Mouse (Mus musculus) stomach, embryonic 15.5 days (tissue): ENCODE data around the gene Plxdc1. TPM values are rescaled to one million over a fixed set of nuclear protein-coding genes. Genes with fewer than 3 reads are reported as not detected.
A peak's percentile ranks its signal among the peaks of the same experiment; 100 is the strongest.
"Not testable (repeated sequence)": the region's sequence is repeated elsewhere in the genome, so short reads cannot be mapped to it uniquely, and the experiment has no call there.

Source experiments
- ATAC-seq: fragments of 200-750 bp; cut with Nextera tagmentation; 2 replicates; pipeline ENCODE4 v1.8.0; 2017; ENCODE audit warnings: low read depth, moderate number of reproducible peaks, moderate TSS enrichment; ENCODE audit not compliant: insufficient read depth, low FRiP score
- H3K27ac ChIP-seq: fragments of 300-500 bp; sonication (generic); 2 replicates; pipeline ENCODE4 v1.5.1; 2015; ENCODE audit warnings: mild to moderate bottlenecking, inconsistent platforms
- H3K27me3 ChIP-seq: fragments of 300-500 bp; sonication (generic); replicated peaks from 2 replicates; pipeline ENCODE4 v1.6.1; 2015; ENCODE audit warnings: inconsistent platforms
- H3K36me3 ChIP-seq: fragments of 300-500 bp; sonication (generic); 2 replicates; pipeline ENCODE4 v1.6.1; 2015; ENCODE audit warnings: inconsistent platforms
- H3K4me1 ChIP-seq: fragments of 300-500 bp; sonication (generic); 2 replicates; pipeline ENCODE4 v1.6.1; 2015; ENCODE audit warnings: inconsistent platforms
- H3K4me2 ChIP-seq: fragments of 300-500 bp; sonication (generic); 2 replicates; pipeline ENCODE4 v1.6.1; 2015; ENCODE audit warnings: mild to moderate bottlenecking, inconsistent platforms
- H3K4me3 ChIP-seq: fragments of 300-500 bp; sonication (generic); replicated peaks from 2 replicates; pipeline ENCODE4 v1.5.1; 2015; ENCODE audit warnings: inconsistent platforms
- H3K9ac ChIP-seq: fragments of 300-500 bp; sonication (generic); 2 replicates; pipeline ENCODE4 v1.6.1; 2015; ENCODE audit warnings: inconsistent platforms
- H3K9me3 ChIP-seq: fragments of 300-500 bp; sonication (generic); 2 replicates; pipeline ENCODE4 v1.6.1; 2016; ENCODE audit warnings: inconsistent platforms
- WGBS: fragments of 180-500 bp; shearing (Covaris S2); methylation state at CpG from one replicate; pipeline ENCODE4 v1.1.7; 2015; 5-methylcytosine and 5-hydroxymethylcytosine counted together
- polyA plus RNA-seq: library from polyadenylated mRNA; unstranded; fragments of >200 nt; fragmentation: Nextera tagmentation; extraction: Ambion mirVana; gene quantifications from 2 replicates; pipeline ENCODE4 v1.2.1, GENCODE M21; 2015

Plxdc1 gene
- polyA plus RNA-seq, 1 experiment from 2014 or later, result 1.0 TPM

DNA sequence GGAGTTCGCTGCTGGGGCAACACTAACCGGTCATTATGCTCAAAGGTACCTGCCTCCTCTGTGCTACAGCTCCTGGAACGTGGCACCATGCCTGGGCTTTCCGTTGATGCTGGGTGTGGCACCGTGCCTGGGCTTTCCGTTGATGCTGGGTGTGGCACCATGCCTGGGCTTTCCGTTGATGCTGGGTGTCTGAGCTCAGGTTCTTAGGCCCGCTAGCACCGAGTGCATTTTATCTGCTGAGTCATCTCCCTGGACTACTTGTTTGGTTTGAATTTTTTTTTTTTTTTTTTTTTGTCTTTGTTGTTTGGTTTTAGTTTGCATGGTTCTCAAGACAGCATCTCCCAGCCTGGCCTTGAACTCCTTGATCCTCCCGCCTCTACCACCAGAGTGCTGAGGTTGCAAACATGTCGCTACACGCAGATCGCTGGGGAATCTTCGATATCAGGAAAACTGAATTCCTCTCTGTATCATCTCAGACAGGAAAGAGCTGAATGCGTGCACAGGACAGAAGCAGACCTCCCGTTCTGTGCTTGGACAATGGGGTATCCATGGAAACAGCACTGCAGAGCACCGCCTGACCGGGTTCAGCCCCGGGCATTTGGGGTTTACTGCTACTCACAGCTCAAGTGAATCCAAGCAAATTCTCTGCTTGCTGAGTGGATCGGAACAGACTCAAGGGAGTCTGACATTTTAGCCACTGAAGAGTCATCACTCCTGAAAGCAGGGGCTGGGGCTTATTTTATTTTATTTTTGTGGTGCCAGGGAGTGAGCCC lies 36.4 kb downstream of the Plxdc1 start:
- H3K36me3 ChIP-seq, result no peaks in the 10 kb centered on the region
- no peak overlapping the region for H3K27ac ChIP-seq
- H3K27me3 ChIP-seq, result no peaks in the 10 kb centered on the region
- no peak overlapping the region for H3K4me3 ChIP-seq
- no peak overlapping the region for H3K4me2 ChIP-seq
- no peak overlapping the region for H3K9ac ChIP-seq
- WGBS, result 51% methylated on average over 20 of the region's 20 CpGs
- no peaks in the 10 kb centered on the region for H3K4me1 ChIP-seq
- ATAC-seq, result peak; percentile 27; the same call in 1 of the 2 replicates
- H3K9me3 ChIP-seq, result no peaks in the 10 kb centered on the region

- Histone ChIP-seq H3K27ac (no peak overlapping the region), H3K9me3 (no peaks in the 10 kb centered on the region), H3K27me3 (no peaks in the 10 kb centered on the region), H3K9ac (no peak overlapping the region), H3K36me3 (no peaks in the 10 kb centered on the region), H3K4me3 (no peak overlapping the region), H3K4me2 (no peak overlapping the region), H3K4me1 (no peaks in the 10 kb centered on the region)
- ATAC-seq, result no peak
- 12% methylated on average over 7 of the region's 7 CpGs for WGBS
Measured at GRCm38 (mm10) chr11:97947426-97947825, 38.8 kb downstream of the Plxdc1 start.

DNA sequence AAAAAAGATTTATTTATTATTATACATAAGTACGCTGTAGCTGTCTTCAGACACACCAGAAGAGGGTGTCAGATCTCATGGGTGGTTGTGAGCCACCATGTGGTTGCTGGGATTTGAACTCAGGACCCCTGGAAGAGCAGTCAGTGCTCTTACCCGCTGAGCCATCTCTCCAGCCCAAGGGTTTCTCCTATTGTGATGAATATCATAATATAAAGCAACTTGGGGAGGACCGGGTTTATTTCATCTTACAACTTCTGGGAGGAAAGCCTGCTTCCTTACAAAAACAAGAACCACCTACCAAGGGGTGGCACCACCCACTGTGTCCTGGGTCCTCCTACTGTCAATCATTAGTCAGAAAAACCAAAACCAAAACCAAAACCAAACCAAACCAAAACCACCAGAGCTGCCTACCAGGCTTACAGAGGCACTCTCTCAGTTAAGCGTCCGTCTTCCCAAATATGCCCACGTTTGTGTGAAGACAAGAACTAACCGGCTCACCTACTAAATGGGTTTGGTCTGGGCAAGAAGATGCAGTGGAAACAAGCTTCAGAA lies 40.4 kb downstream of the Plxdc1 start:
- H3K4me3 ChIP-seq, H3K4me2 ChIP-seq, ATAC-seq, H3K36me3 ChIP-seq, H3K27me3 ChIP-seq, H3K4me1 ChIP-seq, H3K9ac ChIP-seq, H3K27ac ChIP-seq, H3K9me3 ChIP-seq: not testable (repeated sequence)
- 90% methylated on average over 7 of the region's 7 CpGs for WGBS

DNA sequence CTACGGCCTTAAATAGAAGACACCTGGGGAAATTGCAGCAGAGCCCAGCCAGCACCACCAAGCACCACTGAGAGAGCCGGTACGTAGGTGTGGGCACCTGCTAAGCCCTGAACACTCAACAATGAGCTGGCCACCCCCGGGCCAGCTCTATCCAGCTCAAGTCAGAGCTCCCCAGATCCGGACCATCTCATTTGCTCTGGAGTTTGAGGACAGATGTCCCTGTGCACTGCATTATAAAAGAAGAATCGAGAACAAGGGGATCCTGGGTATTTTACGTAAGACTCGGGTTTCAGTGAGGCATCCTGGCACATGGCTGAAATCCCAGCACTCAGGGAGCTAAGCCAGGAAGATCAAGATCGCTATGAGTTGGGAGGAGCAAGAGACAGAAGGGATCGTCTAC lies 41.2 kb downstream of the Plxdc1 start:
- Histone ChIP-seq H3K9ac (no peak overlapping the region), H3K4me3 (no peak overlapping the region), H3K9me3 (no peaks in the 10 kb centered on the region), H3K36me3 (no peaks in the 10 kb centered on the region), H3K4me1 (no peaks in the 10 kb centered on the region), H3K27ac (no peak overlapping the region), H3K4me2 (no peak overlapping the region), H3K27me3 (no peaks in the 10 kb centered on the region)
- WGBS, result 81% methylated on average over 10 of the region's 10 CpGs
- ATAC-seq, result no peak

DNA sequence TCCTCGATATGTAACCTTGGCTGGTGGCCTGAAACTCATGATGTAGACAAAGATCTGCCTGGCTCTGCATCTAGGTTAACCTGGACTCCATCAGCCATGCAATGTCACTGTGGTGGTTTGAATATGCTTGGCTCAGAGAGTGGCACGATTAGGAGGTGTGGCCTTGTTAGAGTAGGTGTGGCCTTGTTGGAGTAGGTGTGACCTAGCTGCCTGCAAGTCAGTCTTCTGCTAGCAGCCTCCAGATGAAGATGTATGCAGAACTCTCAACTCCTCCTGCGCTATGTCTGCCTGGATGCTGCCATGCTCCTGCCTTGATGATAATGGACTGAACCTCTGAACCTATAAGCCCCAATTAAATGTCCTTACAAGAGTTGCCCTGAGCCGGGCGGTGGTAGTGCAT lies 43.0 kb downstream of the Plxdc1 start:
- Histone ChIP-seq H3K4me1 (no peaks in the 10 kb centered on the region), H3K9me3 (no peaks in the 10 kb centered on the region), H3K36me3 (no peaks in the 10 kb centered on the region), H3K4me3 (no peak overlapping the region), H3K27me3 (no peaks in the 10 kb centered on the region), H3K9ac (no peak overlapping the region), H3K27ac (no peak overlapping the region), H3K4me2 (no peak overlapping the region)
- WGBS, result 80% methylated on average over 5 of the region's 5 CpGs
- no peak for ATAC-seq

GRCm38 (mm10) chr11:97942420-97943111 lies 43.7 kb downstream of the Plxdc1 start:
- H3K27me3 ChIP-seq, result no peaks in the 10 kb centered on the region
- ATAC-seq, result no peak
- H3K27ac ChIP-seq, result no peak overlapping the region
- no peak overlapping the region for H3K4me3 ChIP-seq
- no peak overlapping the region for H3K9ac ChIP-seq
- no peaks in the 10 kb centered on the region for H3K4me1 ChIP-seq
- no peak overlapping the region for H3K4me2 ChIP-seq
- H3K36me3 ChIP-seq, result no peaks in the 10 kb centered on the region
- 72% methylated on average over 15 of the region's 15 CpGs for WGBS
- H3K9me3 ChIP-seq, result no peaks in the 10 kb centered on the region

DNA sequence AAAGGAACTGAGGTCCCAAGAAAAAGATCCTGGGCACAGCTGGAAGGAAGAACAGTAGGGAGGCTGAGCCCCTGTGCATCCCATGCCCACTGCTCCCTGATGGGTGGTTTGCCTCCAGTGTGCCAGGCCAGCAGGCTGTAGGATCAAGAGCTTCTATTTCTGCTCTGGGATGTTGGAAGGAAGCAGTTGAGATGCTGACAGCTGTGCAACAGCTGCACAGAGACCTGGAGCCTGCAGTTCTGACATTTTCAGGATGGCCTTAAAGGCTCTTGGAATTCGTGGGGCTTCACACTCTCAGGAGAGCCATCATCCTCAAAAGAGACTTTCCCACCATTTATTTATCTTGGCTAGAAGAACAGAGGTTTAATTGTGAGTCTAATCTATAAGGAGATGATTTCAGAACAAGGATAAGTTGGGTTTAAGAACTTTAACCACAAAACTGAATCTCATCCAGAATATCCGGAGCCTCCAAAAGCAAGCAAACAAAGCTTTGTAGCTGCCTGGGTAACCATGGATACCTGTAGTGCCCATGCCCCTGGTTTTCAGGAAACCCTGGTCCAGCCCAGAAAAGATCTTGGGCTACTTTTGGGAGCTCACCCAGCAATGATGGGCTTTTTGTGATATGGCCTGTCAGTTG lies 48.7 kb downstream of the Plxdc1 start:
- Histone ChIP-seq H3K36me3 (no peaks in the 10 kb centered on the region), H3K27me3 (no peaks in the 10 kb centered on the region), H3K9me3 (no peaks in the 10 kb centered on the region), H3K27ac (no peak overlapping the region), H3K4me2 (no peak overlapping the region), H3K4me3 (no peak overlapping the region), H3K4me1 (no peaks in the 10 kb centered on the region), H3K9ac (no peak overlapping the region)
- WGBS, result 44% methylated on average over 2 of the region's 2 CpGs
- no peak for ATAC-seq

DNA sequence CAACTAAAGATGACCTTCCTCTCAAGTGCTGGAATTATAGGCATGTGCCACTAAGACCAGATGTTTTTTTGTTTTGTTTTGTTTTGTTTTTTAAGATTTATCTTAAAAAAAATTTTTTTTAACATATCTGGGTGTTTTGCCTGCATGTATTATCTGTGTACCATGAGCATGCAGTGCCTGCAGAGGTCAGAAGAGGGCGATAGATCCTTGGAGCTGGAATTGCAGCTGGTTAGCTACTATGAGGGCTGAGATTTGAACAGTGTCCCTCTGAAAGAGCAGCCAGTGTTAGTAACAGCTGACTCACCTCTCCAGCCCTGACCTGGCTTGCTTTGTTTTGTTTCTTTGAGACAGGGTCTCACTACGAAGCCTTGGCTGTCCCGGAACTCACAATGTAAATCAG lies 49.5 kb downstream of the Plxdc1 start:
- H3K9me3 ChIP-seq, result no peaks in the 10 kb centered on the region
- no peak overlapping the region for H3K9ac ChIP-seq
- H3K4me3 ChIP-seq, result no peak overlapping the region
- no peak for ATAC-seq
- H3K4me1 ChIP-seq, result no peaks in the 10 kb centered on the region
- H3K27me3 ChIP-seq, result no peaks in the 10 kb centered on the region
- H3K4me2 ChIP-seq, result no peak overlapping the region
- H3K27ac ChIP-seq, result no peak overlapping the region
- H3K36me3 ChIP-seq, result no peaks in the 10 kb centered on the region
- WGBS, result 42% methylated on average over 3 of the region's 3 CpGs

GRCm38 (mm10) chr11:97935913-97936575 lies 50.2 kb downstream of the Plxdc1 start:
- WGBS, result 54% methylated on average over 4 of the region's 4 CpGs
- H3K4me2 ChIP-seq, result no peak overlapping the region
- H3K9ac ChIP-seq, result no peak overlapping the region
- no peak for ATAC-seq
- no peaks in the 10 kb centered on the region for H3K9me3 ChIP-seq
- H3K36me3 ChIP-seq, result no peaks in the 10 kb centered on the region
- no peaks in the 10 kb centered on the region for H3K4me1 ChIP-seq
- H3K4me3 ChIP-seq, result no peak overlapping the region
- no peak overlapping the region for H3K27ac ChIP-seq
- H3K27me3 ChIP-seq, result no peaks in the 10 kb centered on the region

DNA sequence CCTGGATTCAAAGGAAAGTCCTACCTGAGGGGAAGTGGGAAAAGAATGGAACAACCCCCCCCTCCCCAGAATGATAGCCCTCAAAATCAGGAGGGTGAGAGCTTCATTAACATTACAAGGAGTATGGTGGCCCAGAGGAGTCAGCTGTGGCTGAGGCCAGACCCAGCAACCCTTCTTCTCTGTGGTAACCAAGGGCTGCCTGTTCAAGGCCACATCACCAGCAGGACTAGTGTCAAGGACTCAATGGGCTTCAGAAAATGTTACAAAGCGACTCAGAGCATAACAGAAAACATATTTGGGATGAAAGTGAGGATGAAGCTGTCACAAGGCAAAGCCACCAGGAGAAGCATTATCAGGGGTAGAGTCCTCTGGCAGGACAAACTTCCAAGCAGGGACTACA lies 52.7 kb downstream of the Plxdc1 start:
- Histone ChIP-seq H3K36me3 (no peaks in the 10 kb centered on the region), H3K9me3 (no peaks in the 10 kb centered on the region), H3K4me2 (no peak overlapping the region), H3K4me1 (no peaks in the 10 kb centered on the region), H3K27me3 (no peaks in the 10 kb centered on the region), H3K27ac (no peak overlapping the region), H3K4me3 (no peak overlapping the region), H3K9ac (no peak overlapping the region)
- WGBS, result 72% methylated on average over 1 of the region's 1 CpGs
- no peak for ATAC-seq

DNA sequence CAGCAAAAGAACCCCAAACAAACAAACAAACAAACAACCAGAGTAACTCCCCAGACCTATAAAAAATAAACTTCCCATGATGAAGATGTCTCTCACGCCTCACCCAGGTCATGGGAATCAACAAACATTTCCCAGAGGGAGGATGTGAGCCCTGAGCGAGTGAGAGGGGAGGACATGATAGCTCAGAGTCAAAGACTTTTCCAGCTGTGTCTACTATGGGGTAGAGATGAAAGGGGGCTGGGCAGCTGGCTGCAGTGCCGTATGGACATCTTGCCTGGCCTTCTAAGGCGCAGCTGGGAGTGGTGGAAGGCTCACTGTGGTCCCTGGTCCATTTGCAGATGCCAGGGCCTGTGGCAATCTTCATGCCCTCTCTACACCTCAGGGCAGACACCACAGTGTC lies 57.3 kb downstream of the Plxdc1 start:
- H3K9me3 ChIP-seq, result no peaks in the 10 kb centered on the region
- no peak overlapping the region for H3K9ac ChIP-seq
- no peak overlapping the region for H3K4me2 ChIP-seq
- no peak overlapping the region for H3K27ac ChIP-seq
- no peaks in the 10 kb centered on the region for H3K36me3 ChIP-seq
- 57% methylated on average over 4 of the region's 4 CpGs for WGBS
- H3K4me3 ChIP-seq, result no peak overlapping the region
- no peaks in the 10 kb centered on the region for H3K4me1 ChIP-seq
- ATAC-seq, result no peak
- no peaks in the 10 kb centered on the region for H3K27me3 ChIP-seq

GRCm38 (mm10) chr11:97924217-97924616 lies 62.0 kb downstream of the Plxdc1 start:
- no peak for ATAC-seq
- 91% methylated on average over 10 of the region's 10 CpGs for WGBS
- no peaks in the 10 kb centered on the region for H3K9me3 ChIP-seq
- H3K36me3 ChIP-seq, result no peaks in the 10 kb centered on the region
- no peak overlapping the region for H3K9ac ChIP-seq
- H3K4me2 ChIP-seq, result no peak overlapping the region
- no peaks in the 10 kb centered on the region for H3K4me1 ChIP-seq
- H3K27ac ChIP-seq, result no peak overlapping the region
- no peaks in the 10 kb centered on the region for H3K27me3 ChIP-seq
- no peak overlapping the region for H3K4me3 ChIP-seq
